Mouse (Mus musculus): ENCODE results near the gene Ntpcr.
A peak's percentile ranks its signal among the peaks of the same experiment; 100 is the strongest.

Gene Ntpcr

GRCm38 (mm10) chr8:125727797-125728196 is 2.0 kb upstream of the Ntpcr start:
- Histone ChIP-seq H3K36me3 (ENCODE audit: insufficient read depth, low read length) (no peaks in the 10 kb centered on the region), H3K4me1 (replicated peaks; ENCODE audit: low read depth, low read length) (peaks cover 39% of the 10 kb centered on the region), H3K4me3 (replicated peaks; ENCODE audit: low read length) (no peak overlapping the region), H3K27me3 (ENCODE audit: insufficient read depth, low read length) (0 out of 2 replicates have a peak, but pooled peaks cover 3% of the 10 kb centered on the region), H3K9me3 (ENCODE audit: low read length) (peaks cover 3% of the 10 kb centered on the region; the same call in 1 of the 2 replicates)
- TF ChIP-seq POU5F1 (IDR thresholded peaks at IDR 0.05; ENCODE audit: borderline replicate concordance, low read length) (no peak), CTCF (conservative IDR thresholded peaks at IDR 0.05; ENCODE audit: low read length) (no peak), NANOG (IDR thresholded peaks at IDR 0.05; ENCODE audit: borderline replicate concordance, low read length) (no peak)

DNA sequence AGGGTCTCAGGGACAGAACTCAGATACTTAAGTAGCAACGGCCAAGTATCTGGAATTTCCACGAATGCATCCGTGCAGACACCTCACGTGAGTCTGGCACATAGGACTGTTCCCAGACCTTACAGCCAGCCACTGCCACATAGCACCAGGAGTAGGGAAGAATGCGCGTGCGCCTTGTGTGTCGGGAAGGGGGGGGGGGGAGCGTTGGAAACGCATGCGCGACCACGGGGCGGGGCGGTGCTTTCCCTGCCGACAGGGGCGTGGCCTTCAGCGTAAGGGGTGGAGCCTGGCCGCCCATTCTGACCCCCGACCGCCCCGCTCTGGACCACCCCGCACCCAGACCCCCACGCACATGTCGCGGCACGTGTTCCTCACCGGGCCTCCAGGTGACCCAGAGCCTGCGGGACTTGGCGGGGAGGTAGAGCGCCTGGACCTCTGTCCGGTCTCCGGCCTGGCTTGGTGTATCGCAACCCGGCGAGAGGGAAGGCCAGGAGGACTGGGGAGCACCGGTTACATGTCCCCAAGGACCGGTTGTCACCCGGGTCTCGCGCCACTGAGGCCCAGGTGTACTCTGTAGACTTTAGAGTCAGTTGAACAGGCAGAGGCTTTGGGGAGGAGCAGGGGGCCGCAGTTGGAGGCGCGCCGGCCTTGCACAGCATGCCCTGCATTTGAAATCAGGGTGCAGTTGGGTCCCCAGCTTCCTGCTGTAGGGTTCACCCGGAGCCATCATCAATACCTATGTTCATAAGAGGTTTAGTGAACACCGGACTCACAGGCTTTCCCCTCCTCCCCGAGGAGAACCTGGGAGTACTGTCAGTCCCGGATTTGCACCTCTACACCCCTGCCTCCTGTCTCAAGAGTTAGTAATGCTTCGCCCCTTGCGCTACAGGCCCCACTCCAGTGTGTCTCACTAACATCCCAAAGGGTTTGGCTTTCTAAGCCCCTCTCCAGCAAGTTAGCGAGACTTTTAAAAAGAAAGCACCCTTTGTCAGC is 4.5 kb downstream of the Ntpcr start:
- peaks cover 25% of the 10 kb centered on the region for H3K36me3 ChIP-seq (ENCODE audit: insufficient read depth, low read length)
- H3K9me3 ChIP-seq (ENCODE audit: low read length) = no peaks in the 10 kb centered on the region
- H3K4me3 ChIP-seq (replicated peaks; ENCODE audit: low read length) = peak overlapping the region; percentile 84
- TF ChIP-seq CTCF (conservative IDR thresholded peaks at IDR 0.05; ENCODE audit: low read length) = no peak
- peaks cover 34% of the 10 kb centered on the region for H3K4me1 ChIP-seq (replicated peaks; ENCODE audit: low read depth, low read length)
- 0 out of 2 replicates have a peak, but pooled peaks cover 3% of the 10 kb centered on the region for H3K27me3 ChIP-seq (ENCODE audit: insufficient read depth, low read length)

- Histone ChIP-seq H3K4me3 (replicated peaks; ENCODE audit: low read length) (no peak overlapping the region), H3K4me1 (replicated peaks; ENCODE audit: low read depth, low read length) (peaks cover 52% of the 10 kb centered on the region), H3K9me3 (ENCODE audit: low read length) (no peaks in the 10 kb centered on the region), H3K27me3 (ENCODE audit: insufficient read depth, low read length) (no peaks in the 10 kb centered on the region), H3K36me3 (ENCODE audit: insufficient read depth, low read length) (peaks cover 36% of the 10 kb centered on the region)
- TF ChIP-seq POU5F1 (IDR thresholded peaks at IDR 0.05; ENCODE audit: borderline replicate concordance, low read length) = no peak
- no peak for TF ChIP-seq CTCF (conservative IDR thresholded peaks at IDR 0.05; ENCODE audit: low read length)
- TF ChIP-seq NANOG (IDR thresholded peaks at IDR 0.05; ENCODE audit: borderline replicate concordance, low read length) = no peak
These were observed 9.2 kb downstream of the Ntpcr start for GRCm38 (mm10) chr8:125738956-125739355.

DNA sequence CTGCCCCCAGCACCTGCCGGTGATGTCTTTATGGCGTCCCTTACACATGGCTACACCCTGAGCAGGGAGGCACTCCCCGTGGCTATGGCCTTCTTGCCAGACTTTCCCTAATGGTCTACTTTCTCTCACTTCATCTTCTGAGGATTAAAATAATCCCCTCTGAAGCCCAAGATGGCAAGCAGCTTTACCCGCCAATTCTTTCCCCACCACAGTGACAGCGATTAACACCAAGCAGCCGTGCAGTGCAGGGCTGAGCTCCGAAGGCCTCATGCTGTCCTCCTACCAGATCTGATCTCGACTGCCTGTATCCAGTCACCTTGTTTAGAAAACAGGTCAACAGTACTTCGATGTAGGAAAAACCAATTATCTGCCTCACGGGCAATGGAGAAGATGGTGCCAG is 10.9 kb downstream of the Ntpcr start:
- TF ChIP-seq POU5F1 (IDR thresholded peaks at IDR 0.05; ENCODE audit: borderline replicate concordance, low read length) = no peak
- no peak for TF ChIP-seq NANOG (IDR thresholded peaks at IDR 0.05; ENCODE audit: borderline replicate concordance, low read length)
- TF ChIP-seq CTCF (conservative IDR thresholded peaks at IDR 0.05; ENCODE audit: low read length) = no peak
- H3K36me3 ChIP-seq (ENCODE audit: insufficient read depth, low read length) = peaks cover 44% of the 10 kb centered on the region
- H3K4me3 ChIP-seq (replicated peaks; ENCODE audit: low read length) = no peak overlapping the region
- no peaks in the 10 kb centered on the region for H3K27me3 ChIP-seq (ENCODE audit: insufficient read depth, low read length)
- H3K4me1 ChIP-seq (replicated peaks; ENCODE audit: low read depth, low read length) = peaks cover 39% of the 10 kb centered on the region
- H3K9me3 ChIP-seq (ENCODE audit: low read length) = no peaks in the 10 kb centered on the region

GRCm38 (mm10) chr8:125741377-125741776 is 11.6 kb downstream of the Ntpcr start:
- no peaks in the 10 kb centered on the region for H3K9me3 ChIP-seq (ENCODE audit: low read length)
- H3K36me3 ChIP-seq (ENCODE audit: insufficient read depth, low read length) = peaks cover 47% of the 10 kb centered on the region
- TF ChIP-seq CTCF (conservative IDR thresholded peaks at IDR 0.05; ENCODE audit: low read length) = no peak
- TF ChIP-seq POU5F1 (IDR thresholded peaks at IDR 0.05; ENCODE audit: borderline replicate concordance, low read length) = no peak
- TF ChIP-seq NANOG (IDR thresholded peaks at IDR 0.05; ENCODE audit: borderline replicate concordance, low read length) = no peak
- no peaks in the 10 kb centered on the region for H3K27me3 ChIP-seq (ENCODE audit: insufficient read depth, low read length)
- peaks cover 31% of the 10 kb centered on the region for H3K4me1 ChIP-seq (replicated peaks; ENCODE audit: low read depth, low read length)
- H3K4me3 ChIP-seq (replicated peaks; ENCODE audit: low read length) = no peak overlapping the region

GRCm38 (mm10) chr8:125741855-125742254 is 12.1 kb downstream of the Ntpcr start:
- Histone ChIP-seq H3K4me3 (replicated peaks; ENCODE audit: low read length) (no peak overlapping the region), H3K9me3 (ENCODE audit: low read length) (no peaks in the 10 kb centered on the region), H3K36me3 (ENCODE audit: insufficient read depth, low read length) (peaks cover 47% of the 10 kb centered on the region), H3K4me1 (replicated peaks; ENCODE audit: low read depth, low read length) (peaks cover 28% of the 10 kb centered on the region), H3K27me3 (ENCODE audit: insufficient read depth, low read length) (no peaks in the 10 kb centered on the region)
- no peak for TF ChIP-seq NANOG (IDR thresholded peaks at IDR 0.05; ENCODE audit: borderline replicate concordance, low read length)
- TF ChIP-seq POU5F1 (IDR thresholded peaks at IDR 0.05; ENCODE audit: borderline replicate concordance, low read length) = no peak
- no peak for TF ChIP-seq CTCF (conservative IDR thresholded peaks at IDR 0.05; ENCODE audit: low read length)

DNA sequence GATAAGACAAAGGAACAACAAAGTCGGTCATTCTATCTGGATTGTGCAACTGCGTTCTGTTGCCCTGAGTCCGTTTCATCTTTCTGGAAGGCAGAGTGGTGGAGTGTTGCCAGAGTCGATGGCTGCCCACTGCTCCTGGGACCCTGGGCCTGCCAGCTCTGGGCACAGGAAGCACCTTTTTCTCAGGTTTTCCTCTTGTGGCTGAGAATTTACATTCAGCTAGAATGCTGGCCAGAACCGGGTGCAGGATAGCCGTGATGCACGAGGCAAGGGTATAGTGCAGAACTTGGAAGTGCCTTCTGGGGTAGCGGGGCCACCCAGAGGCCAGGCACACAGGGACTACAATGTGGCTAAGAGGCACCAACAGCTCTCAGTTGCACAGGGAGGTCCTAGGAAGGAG is 12.6 kb downstream of the Ntpcr start:
- peaks cover 47% of the 10 kb centered on the region for H3K36me3 ChIP-seq (ENCODE audit: insufficient read depth, low read length)
- H3K4me1 ChIP-seq (replicated peaks; ENCODE audit: low read depth, low read length) = peaks cover 28% of the 10 kb centered on the region
- TF ChIP-seq POU5F1 (IDR thresholded peaks at IDR 0.05; ENCODE audit: borderline replicate concordance, low read length) = no peak
- TF ChIP-seq CTCF (conservative IDR thresholded peaks at IDR 0.05; ENCODE audit: low read length) = no peak
- no peak for TF ChIP-seq NANOG (IDR thresholded peaks at IDR 0.05; ENCODE audit: borderline replicate concordance, low read length)
- H3K9me3 ChIP-seq (ENCODE audit: low read length) = no peaks in the 10 kb centered on the region
- H3K4me3 ChIP-seq (replicated peaks; ENCODE audit: low read length) = no peak overlapping the region
- no peaks in the 10 kb centered on the region for H3K27me3 ChIP-seq (ENCODE audit: insufficient read depth, low read length)

- Histone ChIP-seq H3K4me3 (replicated peaks; ENCODE audit: low read length) (no peak overlapping the region), H3K4me1 (replicated peaks; ENCODE audit: low read depth, low read length) (peaks cover 28% of the 10 kb centered on the region), H3K9me3 (ENCODE audit: low read length) (no peaks in the 10 kb centered on the region), H3K27me3 (ENCODE audit: insufficient read depth, low read length) (no peaks in the 10 kb centered on the region), H3K36me3 (ENCODE audit: insufficient read depth, low read length) (peaks cover 37% of the 10 kb centered on the region)
- TF ChIP-seq NANOG (IDR thresholded peaks at IDR 0.05; ENCODE audit: borderline replicate concordance, low read length) (no peak), CTCF (conservative IDR thresholded peaks at IDR 0.05; ENCODE audit: low read length) (no peak), POU5F1 (IDR thresholded peaks at IDR 0.05; ENCODE audit: borderline replicate concordance, low read length) (no peak)
These were observed 15.3 kb downstream of the Ntpcr start for GRCm38 (mm10) chr8:125744914-125745576.

Data from E14TG2a.4 (cell line).